In the genomic region with DNA sequence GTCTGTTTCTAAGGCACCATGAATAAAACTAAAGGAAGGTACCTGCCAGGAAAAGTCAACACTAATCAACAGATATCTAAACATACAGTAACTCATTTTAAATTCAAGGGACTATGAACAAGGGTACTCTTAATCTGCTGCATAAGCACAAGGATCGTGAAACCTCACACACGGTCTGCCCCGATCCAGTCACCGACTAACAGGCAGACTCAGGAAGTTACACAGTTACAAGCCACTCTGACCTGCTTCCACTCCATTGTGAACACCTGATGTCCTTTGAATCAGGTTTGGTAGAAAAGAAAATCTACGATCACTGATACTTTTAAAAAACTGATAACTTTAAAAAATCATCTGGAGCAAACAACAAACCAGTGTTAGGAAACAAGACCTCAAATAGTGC, we compare ENCODE assay signal across 26 mouse cellular contexts. TPM values are rescaled to one million over a fixed set of nuclear protein-coding genes. Genes with fewer than 3 reads are reported as not detected.
DNase-seq lines count a peak whose midpoint lies in the region; ATAC-seq lines count a peak whose summit lies in the region.
"Had no signal": no experiment of that assay in that cellular context is flagged by ENCODE, and none has a peak within 500 bp of the region (broad histone marks: within the 10 kb centered on the region; RNA-seq: fewer than 3 reads in every experiment).

No protein-coding gene starts in this region.

- no peak overlapping the region for H3K4me3 ChIP-seq in intestine, embryonic 15.5 days (replicated peaks)
- no peak overlapping the region for H3K4me3 ChIP-seq in intestine, embryonic 16.5 days (ENCODE audit: low read length)
- H3K4me3 ChIP-seq in midbrain, embryonic 11.5 days (ENCODE audit: low read depth, low read length): no peak overlapping the region
- H3K4me3 ChIP-seq: forebrain, embryonic 13.5 days; heart, adult 2 months; heart, embryonic 13.5 days; limb, embryonic 13.5 days; midbrain, embryonic 12.5 days; myocyte; neural tube, embryonic 12.5 days had no signal

- DNase-seq in kidney, adult 9 months: peak; percentile 82
- DNase-seq in kidney, postnatal 14 days: peak; percentile 43
- DNase-seq in adrenal gland, adult 2 months: no peak
- no peak for DNase-seq in midbrain, embryonic 11.5 days (ENCODE audit: low spot score, missing footprints)
- no peak for DNase-seq in layer of hippocampus, adult 18-20 months (ENCODE audit: low spot score in 2 of 2)
- DNase-seq: adrenal gland, postnatal 36 days; B cell, adult 2 months; cerebellum, adult 18-20 months; cerebellum, postnatal 25 days; gastrocnemius, postnatal 36 days; heart, adult 2 months; heart, postnatal 10 days; right cerebral cortex, adult 18-20 months; spleen, adult 18-20 months; thymus, postnatal 25 days had no signal

- H3K9ac ChIP-seq in intestine, embryonic 15.5 days: no peak overlapping the region
- no peak overlapping the region for H3K9ac ChIP-seq in intestine, embryonic 16.5 days (ENCODE audit: low read depth, low read length)
- H3K9ac ChIP-seq in midbrain, embryonic 11.5 days (ENCODE audit: low read length): no peak overlapping the region
- H3K9ac ChIP-seq: forebrain, embryonic 13.5 days; heart, embryonic 13.5 days; hindbrain, embryonic 14.5 days; limb, embryonic 13.5 days; liver, embryonic 14.5 days; lung, embryonic 14.5 days; midbrain, embryonic 12.5 days; neural tube, embryonic 12.5 days had no signal

- no peaks in the 10 kb centered on the region for H3K9me3 ChIP-seq in intestine, embryonic 15.5 days
- no peaks in the 10 kb centered on the region for H3K9me3 ChIP-seq in intestine, embryonic 16.5 days (ENCODE audit: control insufficient read depth, low read length)
- H3K9me3 ChIP-seq in midbrain, embryonic 11.5 days (ENCODE audit: control insufficient read depth, low read length): no peaks in the 10 kb centered on the region
- H3K9me3 ChIP-seq: forebrain, embryonic 13.5 days; heart, embryonic 13.5 days; limb, embryonic 13.5 days; midbrain, embryonic 12.5 days; neural tube, embryonic 12.5 days had no signal

- no peak overlapping the region for H3K4me2 ChIP-seq in intestine, embryonic 15.5 days (replicated peaks)
- H3K4me2 ChIP-seq in intestine, embryonic 16.5 days (ENCODE audit: low read depth, low read length): no peak overlapping the region
- H3K4me2 ChIP-seq in midbrain, embryonic 11.5 days: no peak overlapping the region
- H3K4me2 ChIP-seq: forebrain, embryonic 13.5 days; heart, embryonic 13.5 days; hindbrain, embryonic 14.5 days; limb, embryonic 13.5 days; lung, embryonic 14.5 days; midbrain, embryonic 12.5 days; neural tube, embryonic 12.5 days had no signal

- ATAC-seq in intestine, embryonic 15.5 days: 0 out of 2 replicates have a peak, but pooled peaks have one; percentile 56
- ATAC-seq in intestine, embryonic 16.5 days: peak; percentile 50; the same call in 1 of the 2 replicates
- ATAC-seq in midbrain, embryonic 11.5 days (ENCODE audit: low FRiP score): no peak
- ATAC-seq: forebrain, embryonic 13.5 days had no signal

- H3K36me3 ChIP-seq in intestine, embryonic 15.5 days: 0 out of 2 replicates have a peak, but pooled peaks cover 5% of the 10 kb centered on the region
- peaks cover 3% of the 10 kb centered on the region for H3K36me3 ChIP-seq in intestine, embryonic 16.5 days (ENCODE audit: control insufficient read depth, insufficient read depth, low read length)
- peaks cover 3% of the 10 kb centered on the region; the same call in 1 of the 2 replicates for H3K36me3 ChIP-seq in midbrain, embryonic 11.5 days (ENCODE audit: control insufficient read depth, insufficient read depth, low read length)

- WGBS in intestine, embryonic 15.5 days: 85% methylated on average over 5 of the region's 5 CpGs
- 86% methylated on average over 5 of the region's 5 CpGs for WGBS in intestine, embryonic 16.5 days
- 95% methylated on average over 5 of the region's 5 CpGs for WGBS in midbrain, embryonic 11.5 days

- no peaks in the 10 kb centered on the region for H3K4me1 ChIP-seq in intestine, embryonic 15.5 days (replicated peaks)
- H3K4me1 ChIP-seq in intestine, embryonic 16.5 days (ENCODE audit: control insufficient read depth, insufficient read depth, low read length): no peaks in the 10 kb centered on the region; the same call in 1 of the 2 replicates
- H3K4me1 ChIP-seq in midbrain, embryonic 11.5 days (ENCODE audit: control insufficient read depth, insufficient read depth, low read length): no peaks in the 10 kb centered on the region
- H3K4me1 ChIP-seq: forebrain, embryonic 13.5 days; heart, embryonic 13.5 days; limb, embryonic 13.5 days; midbrain, embryonic 12.5 days; neural tube, embryonic 12.5 days had no signal

- H3K27me3 ChIP-seq in intestine, embryonic 15.5 days (replicated peaks): no peaks in the 10 kb centered on the region
- no peaks in the 10 kb centered on the region for H3K27me3 ChIP-seq in intestine, embryonic 16.5 days (replicated peaks; ENCODE audit: control insufficient read depth, insufficient read depth, low read length)
- no peaks in the 10 kb centered on the region for H3K27me3 ChIP-seq in midbrain, embryonic 11.5 days (ENCODE audit: control insufficient read depth, insufficient read depth, low read length)
- H3K27me3 ChIP-seq: forebrain, embryonic 13.5 days; heart, embryonic 13.5 days; limb, embryonic 13.5 days; midbrain, embryonic 12.5 days; neural tube, embryonic 12.5 days had no signal

- H3K27ac ChIP-seq in intestine, embryonic 15.5 days: no peak overlapping the region
- peak overlapping the region; percentile 61 for H3K27ac ChIP-seq in intestine, embryonic 16.5 days (ENCODE audit: low read length)
- no peak overlapping the region for H3K27ac ChIP-seq in midbrain, embryonic 11.5 days (ENCODE audit: low read depth, low read length)
- H3K27ac ChIP-seq: forebrain, embryonic 13.5 days; heart, adult 2 months; heart, embryonic 13.5 days; hindbrain, embryonic 14.5 days; limb, embryonic 13.5 days; liver, embryonic 14.5 days; midbrain, embryonic 12.5 days; neural tube, embryonic 12.5 days had no signal

RNA-seq across cellular contexts. Expression of a gene that starts 42.7 kb away (rescaled TPM):
- 15.5 and 15.9 TPM in 2 replicates for polyA plus RNA-seq in intestine, embryonic 15.5 days (2015; fragmentation: Nextera tagmentation; extraction: Ambion mirVana)
- 10.5 and 11.5 TPM in 2 replicates for polyA plus RNA-seq in intestine, embryonic 16.5 days (2015; fragmentation: Nextera tagmentation; extraction: Ambion mirVana)
- 10 to 100 TPM; 18.5 to 26.3 TPM for total RNA-seq in adrenal gland, adult 2 months (2021)
- 1.8 and 2.9 TPM in 2 replicates for polyA plus RNA-seq in adrenal gland, adult 2 months (2012; rRNA removed)
- 17.6 and 22.8 TPM in 2 replicates for polyA plus RNA-seq in midbrain, embryonic 11.5 days (2014; fragmentation: Nextera tagmentation; extraction: Ambion mirVana)
- total RNA-seq in layer of hippocampus, adult 18-20 months (2021): 10 to 100 TPM; 18.9 to 20.0 TPM

RNA-seq across cellular contexts. Expression of a gene that starts 53.3 kb away (rescaled TPM):
- 184 and 190 TPM in 2 replicates for polyA plus RNA-seq in intestine, embryonic 15.5 days (2015; fragmentation: Nextera tagmentation; extraction: Ambion mirVana)
- 185 and 192 TPM in 2 replicates for polyA plus RNA-seq in intestine, embryonic 16.5 days (2015; fragmentation: Nextera tagmentation; extraction: Ambion mirVana)
- total RNA-seq in adrenal gland, adult 2 months (2021): 100 to 1,000 TPM in 1 of 2 experiments, 10 to 100 TPM in 1; 98.5 to 103 TPM
- polyA plus RNA-seq in adrenal gland, adult 2 months (2012; rRNA removed): 20.3 and 28.1 TPM in 2 replicates
- polyA plus RNA-seq in midbrain, embryonic 11.5 days (2014; fragmentation: Nextera tagmentation; extraction: Ambion mirVana): 165 and 178 TPM in 2 replicates
- total RNA-seq in layer of hippocampus, adult 18-20 months (2021): 100 to 1,000 TPM; 136 to 138 TPM

Comparison
In these comparisons a context has a peak if more than half of its experiments do, and no peak if none do; other contexts are left out.
1. DNase-seq: peak in kidney, adult 9 months (single experiment) and kidney, postnatal 14 days (single experiment); none in adrenal gland, adult 2 months (single experiment), midbrain, embryonic 11.5 days (single experiment) and layer of hippocampus, adult 18-20 months (0 of 2).